Mouse (Mus musculus): Measurements from ENCODE around the gene Frmd7. TPM values are rescaled to one million over a fixed set of nuclear protein-coding genes. Genes with fewer than 3 reads are reported as not detected.

The Frmd7 gene
- under 1 TPM; 0.43 TPM for total RNA-seq (2021)
- long read RNA-seq, experiment 1: 0 reads
- long read RNA-seq, experiment 2: 0 reads

GRCm38 (mm10) chrX:50942610-50943009 lies at the start of gene Frmd7:
Gene Frmd7, minus strand, starts transcription at chrX:50942710.
- no peak for DNase-seq (ENCODE audit: low spot score)

- no peak for DNase-seq (ENCODE audit: low spot score)
Observed at GRCm38 (mm10) chrX:50991324-50991723, 48.8 kb upstream of the Frmd7 start.

GRCm38 (mm10) chrX:50989940-50990339 lies 47.4 kb upstream of the Frmd7 start:
- DNase-seq (ENCODE audit: low spot score): no peak

GRCm38 (mm10) chrX:50988581-50988980 lies 46.1 kb upstream of the Frmd7 start:
- peak; percentile 5 for DNase-seq (ENCODE audit: low spot score)

- no peak for DNase-seq (ENCODE audit: low spot score)
Observed at GRCm38 (mm10) chrX:50978428-50978827, 35.9 kb upstream of the Frmd7 start.

GRCm38 (mm10) chrX:50972145-50972544 lies 29.6 kb upstream of the Frmd7 start:
- no peak for DNase-seq (ENCODE audit: low spot score)

- no peak for DNase-seq (ENCODE audit: low spot score)
Observed at GRCm38 (mm10) chrX:50969907-50970306, 27.4 kb upstream of the Frmd7 start.

- no peak for DNase-seq (ENCODE audit: low spot score)
Observed at GRCm38 (mm10) chrX:50968157-50968932, 25.8 kb upstream of the Frmd7 start.

- no peak for DNase-seq (ENCODE audit: low spot score)
Observed at GRCm38 (mm10) chrX:50965157-50965556, 22.6 kb upstream of the Frmd7 start.

GRCm38 (mm10) chrX:50962955-50963354 lies 20.4 kb upstream of the Frmd7 start:
- DNase-seq (ENCODE audit: low spot score): no peak

- DNase-seq (ENCODE audit: low spot score): peak; percentile 56
Observed at GRCm38 (mm10) chrX:50948633-50949032, 6.1 kb upstream of the Frmd7 start.

GRCm38 (mm10) chrX:50948116-50948515 lies 5.6 kb upstream of the Frmd7 start:
- DNase-seq (ENCODE audit: low spot score): no peak

- no peak for DNase-seq (ENCODE audit: low spot score)
Observed at GRCm38 (mm10) chrX:50937117-50937516, 5.4 kb downstream of the Frmd7 start.

GRCm38 (mm10) chrX:50930309-50930708 lies 12.2 kb downstream of the Frmd7 start:
- no peak for DNase-seq (ENCODE audit: low spot score)

- DNase-seq (ENCODE audit: low spot score): no peak
Observed at GRCm38 (mm10) chrX:50926893-50927545, 15.5 kb downstream of the Frmd7 start.

GRCm38 (mm10) chrX:50924629-50925364 lies 17.7 kb downstream of the Frmd7 start:
- no peak for DNase-seq (ENCODE audit: low spot score)

- no peak for DNase-seq (ENCODE audit: low spot score)
Observed at GRCm38 (mm10) chrX:50918754-50919153, 23.8 kb downstream of the Frmd7 start.

GRCm38 (mm10) chrX:50917389-50917788 lies 25.1 kb downstream of the Frmd7 start:
- DNase-seq (ENCODE audit: low spot score): no peak

- DNase-seq (ENCODE audit: low spot score): no peak
Observed at GRCm38 (mm10) chrX:50909915-50910314, 32.6 kb downstream of the Frmd7 start.

GRCm38 (mm10) chrX:50903497-50903896 lies 39.0 kb downstream of the Frmd7 start:
- DNase-seq (ENCODE audit: low spot score): no peak

GRCm38 (mm10) chrX:50887999-50888398 lies 54.5 kb downstream of the Frmd7 start:
- DNase-seq (ENCODE audit: low spot score): no peak
